Mouse (Mus musculus) neural tube, embryonic 14.5 days (tissue): ENCODE results near the gene Gm29735. TPM values are rescaled to one million over a fixed set of nuclear protein-coding genes. Genes with fewer than 3 reads are reported as not detected.
"Not testable (repeated sequence)": the region's sequence is repeated elsewhere in the genome, so short reads cannot be mapped to it uniquely, and the experiment has no call there.

Source experiments
- ATAC-seq: fragments of 200-750 bp; cut with Nextera tagmentation; 2 replicates; pipeline ENCODE4 v1.8.0; 2017; ENCODE audit warnings: low read depth, mild to moderate bottlenecking, moderate TSS enrichment, moderate library complexity
- H3K27ac ChIP-seq: fragments of 300-500 bp; sonication (generic); 2 replicates; pipeline ENCODE4 v1.5.1; 2014; ENCODE audit warnings: low read depth, mild to moderate bottlenecking, control low read depth, low read length, moderate library complexity, mixed read lengths
- H3K27me3 ChIP-seq: fragments of 300-500 bp; sonication (generic); 2 replicates; pipeline ENCODE4 v1.6.1; 2014; ENCODE audit warnings: low read length; ENCODE audit not compliant: control insufficient read depth, insufficient read depth
- H3K36me3 ChIP-seq: fragments of 300-500 bp; sonication (generic); 2 replicates; pipeline ENCODE4 v1.6.1; 2014; ENCODE audit warnings: low read length, mixed read lengths; ENCODE audit not compliant: control insufficient read depth, insufficient read depth
- H3K4me1 ChIP-seq: fragments of 300-500 bp; sonication (generic); 2 replicates; pipeline ENCODE4 v1.6.1; 2014; ENCODE audit warnings: low read length; ENCODE audit not compliant: control insufficient read depth, insufficient read depth
- H3K4me2 ChIP-seq: fragments of 300-500 bp; sonication (generic); 2 replicates; pipeline ENCODE4 v1.6.1; 2014; ENCODE audit warnings: mild to moderate bottlenecking, low read depth, low read length, control low read depth
- H3K4me3 ChIP-seq: fragments of 300-500 bp; sonication (generic); 2 replicates; pipeline ENCODE4 v1.5.1; 2014; ENCODE audit warnings: low read depth, low read length, control low read depth, mixed read lengths
- H3K9ac ChIP-seq: fragments of 300-500 bp; sonication (generic); replicated peaks from 2 replicates; pipeline ENCODE4 v1.6.1; 2014; ENCODE audit warnings: low read depth, mild to moderate bottlenecking, control low read depth, low read length, mixed read lengths
- H3K9me3 ChIP-seq: fragments of 300-500 bp; sonication (generic); 2 replicates; pipeline ENCODE4 v1.6.1; 2016; ENCODE audit warnings: low read length; ENCODE audit not compliant: control insufficient read depth
- WGBS: fragments of 180-500 bp; shearing (Covaris S2); extraction: QIAGEN DNeasy Blood & Tissue Kit; methylation state at CpG from one replicate; pipeline ENCODE4 v1.1.7; 2014; 5-methylcytosine and 5-hydroxymethylcytosine counted together
- polyA plus RNA-seq: library from polyadenylated mRNA; unstranded; fragments of >200 nt; fragmentation: Nextera tagmentation; extraction: Ambion mirVana; gene quantifications from 2 replicates; pipeline ENCODE4 v1.2.1, GENCODE M21; 2014

Gm29735 gene
- polyA plus RNA-seq, 1 experiment from 2014 or later = not detected

DNA sequence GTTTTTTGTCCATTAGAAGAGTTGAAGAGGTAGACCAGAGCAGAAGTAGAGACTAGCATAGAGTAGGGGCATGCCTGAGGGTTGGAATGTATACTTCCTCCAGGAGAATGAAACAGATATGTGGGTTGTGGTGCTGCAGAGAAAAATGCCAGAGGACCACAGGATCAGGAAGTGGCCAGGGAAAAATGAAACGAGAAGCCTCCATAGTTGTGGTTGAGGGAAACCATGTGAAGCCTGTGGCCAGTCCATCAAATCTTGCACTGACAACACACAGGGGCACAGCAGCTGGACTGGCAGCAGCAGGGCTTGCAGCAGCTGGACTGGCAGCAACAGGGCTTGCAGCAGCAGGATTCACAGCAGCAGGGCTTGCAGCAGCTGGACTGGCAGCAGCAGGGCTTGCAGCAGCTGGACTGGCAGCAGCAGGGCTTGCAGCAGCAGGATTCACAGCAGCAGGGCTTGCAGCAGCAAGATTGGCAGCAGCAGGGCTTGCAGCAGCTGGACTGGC lies 13.4 kb downstream of the Gm29735 start:
- H3K27me3 ChIP-seq, H3K9ac ChIP-seq, H3K27ac ChIP-seq, H3K9me3 ChIP-seq, H3K4me1 ChIP-seq, ATAC-seq, H3K4me2 ChIP-seq, H3K4me3 ChIP-seq, H3K36me3 ChIP-seq: not testable (repeated sequence)
- 74% methylated on average over 1 of the region's 1 CpGs for WGBS

DNA sequence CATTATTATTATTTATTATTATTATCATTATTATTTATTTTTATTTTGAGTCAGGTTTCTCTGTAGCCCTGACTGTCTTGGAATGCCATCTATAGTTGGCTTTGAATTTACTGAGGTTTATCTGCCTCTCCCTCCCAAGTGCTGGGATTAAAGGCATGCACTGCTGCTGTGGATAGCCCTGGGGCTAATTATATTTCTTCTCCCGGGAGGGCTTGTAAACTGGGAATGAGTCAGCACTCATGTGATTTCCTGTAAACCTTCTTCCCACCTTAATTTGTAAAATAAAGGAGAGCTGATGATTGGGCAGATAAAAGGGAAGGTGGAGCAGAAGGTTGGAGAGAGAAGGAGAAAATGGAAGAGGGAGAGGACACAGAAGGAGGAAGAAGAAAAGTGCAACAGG lies 16.2 kb downstream of the Gm29735 start:
- ATAC-seq = no peak
- H3K4me2 ChIP-seq = no peak overlapping the region
- no peaks in the 10 kb centered on the region for H3K9me3 ChIP-seq
- no peaks in the 10 kb centered on the region for H3K27me3 ChIP-seq
- no peak overlapping the region for H3K4me3 ChIP-seq
- 12% methylated on average over 1 of the region's 1 CpGs for WGBS
- H3K4me1 ChIP-seq = no peaks in the 10 kb centered on the region
- no peaks in the 10 kb centered on the region for H3K36me3 ChIP-seq
- no peak overlapping the region for H3K9ac ChIP-seq
- H3K27ac ChIP-seq = no peak overlapping the region

DNA sequence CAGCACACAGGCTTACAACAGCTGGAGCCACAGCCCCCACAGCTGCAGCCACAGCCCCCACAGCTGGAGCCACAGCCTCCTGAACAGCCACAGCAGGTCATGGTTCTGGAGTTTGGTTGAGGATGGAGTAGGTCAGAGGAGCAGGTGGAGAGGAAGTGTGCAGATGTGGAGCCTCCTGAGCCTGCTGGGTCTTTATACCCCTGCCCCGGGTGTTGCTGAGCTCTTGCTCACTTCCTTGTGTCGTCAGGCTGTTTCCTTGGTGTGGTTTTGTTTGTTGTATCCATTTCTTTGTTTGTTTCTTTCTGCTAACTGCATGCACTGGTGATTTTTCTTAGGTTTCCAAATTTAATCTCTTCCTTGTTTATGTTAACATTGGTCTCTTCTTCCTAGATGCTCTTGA lies 21.0 kb downstream of the Gm29735 start, which contains the start of gene Gm39115:
Gene Gm39115 (minus strand): TSS at position 101 of the 400 bp plus-strand sequence.
- H3K4me1 ChIP-seq, ATAC-seq, H3K27ac ChIP-seq, H3K4me3 ChIP-seq, H3K4me2 ChIP-seq, H3K27me3 ChIP-seq, H3K36me3 ChIP-seq, H3K9ac ChIP-seq, H3K9me3 ChIP-seq: not testable (repeated sequence)
- WGBS = 45% methylated on average over 2 of the region's 2 CpGs

DNA sequence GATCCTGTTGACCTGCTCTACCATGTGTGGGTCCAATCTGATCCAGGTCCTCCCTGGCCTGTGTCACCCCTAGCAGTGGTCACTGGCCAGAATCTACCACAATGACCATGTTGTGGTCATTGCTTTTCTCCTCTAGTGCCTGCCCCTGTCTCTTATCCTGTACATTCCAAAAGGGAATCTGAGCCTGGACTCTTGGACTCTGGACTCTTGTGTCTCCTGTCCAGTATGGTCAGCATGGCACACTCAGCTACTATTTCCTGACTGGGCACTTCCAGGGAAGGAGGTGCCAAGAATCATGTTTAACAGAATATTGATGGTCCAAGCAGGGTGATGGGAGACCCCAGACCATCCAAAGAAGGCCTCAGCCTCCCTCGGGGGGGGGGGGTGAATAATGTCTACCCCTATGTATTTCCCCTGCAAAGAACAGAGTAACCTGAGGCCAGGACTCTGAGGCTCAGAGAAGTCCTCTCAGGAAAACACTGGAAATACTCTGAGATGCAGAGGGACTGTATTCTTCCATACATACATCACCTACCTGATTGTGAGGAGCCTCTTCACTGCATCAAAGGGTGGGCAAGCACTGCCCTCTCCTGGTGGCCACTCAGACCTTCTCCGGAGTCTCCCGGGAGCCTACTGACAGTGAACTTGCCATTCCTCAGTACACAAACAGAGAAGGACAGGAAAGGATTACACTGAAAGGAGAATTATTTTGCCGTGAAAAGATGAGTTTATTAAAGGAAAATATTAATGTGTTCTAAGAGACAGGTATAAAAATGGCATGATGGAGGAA lies 22.5 kb downstream of the Gm29735 start:
- Histone ChIP-seq H3K4me3 (no peak overlapping the region), H3K27me3 (no peaks in the 10 kb centered on the region), H3K27ac (no peak overlapping the region), H3K36me3 (no peaks in the 10 kb centered on the region), H3K9ac (no peak overlapping the region), H3K4me1 (no peaks in the 10 kb centered on the region), H3K4me2 (no peak overlapping the region), H3K9me3 (no peaks in the 10 kb centered on the region)
- no peak for ATAC-seq
- WGBS = 63% methylated on average over 4 of the region's 4 CpGs

DNA sequence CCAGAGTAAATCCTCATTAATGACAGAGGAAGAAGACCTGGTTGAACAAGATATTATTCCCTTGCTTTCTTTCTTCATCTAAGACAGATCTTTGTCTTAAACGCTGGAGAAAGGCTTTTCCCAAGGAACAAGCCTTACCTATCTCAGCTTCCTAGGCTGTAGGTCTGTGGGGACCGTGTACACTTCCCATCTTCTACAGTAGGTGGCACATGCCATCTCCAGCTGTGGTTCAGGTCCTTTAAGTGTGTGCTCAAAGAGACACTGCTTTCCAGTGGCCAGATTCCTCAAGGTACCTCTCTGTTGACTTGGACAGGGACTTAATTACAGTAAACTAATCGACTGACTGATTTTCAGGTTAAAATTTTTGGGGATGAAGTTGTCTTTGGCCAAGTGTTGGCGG lies 28.1 kb downstream of the Gm29735 start:
- no peak overlapping the region for H3K9ac ChIP-seq
- H3K4me1 ChIP-seq = no peaks in the 10 kb centered on the region
- ATAC-seq = no peak
- H3K4me2 ChIP-seq = no peak overlapping the region
- no peaks in the 10 kb centered on the region for H3K27me3 ChIP-seq
- no peaks in the 10 kb centered on the region for H3K36me3 ChIP-seq
- no peak overlapping the region for H3K27ac ChIP-seq
- no peak overlapping the region for H3K4me3 ChIP-seq
- no peaks in the 10 kb centered on the region for H3K9me3 ChIP-seq
- 64% methylated on average over 4 of the region's 4 CpGs for WGBS

DNA sequence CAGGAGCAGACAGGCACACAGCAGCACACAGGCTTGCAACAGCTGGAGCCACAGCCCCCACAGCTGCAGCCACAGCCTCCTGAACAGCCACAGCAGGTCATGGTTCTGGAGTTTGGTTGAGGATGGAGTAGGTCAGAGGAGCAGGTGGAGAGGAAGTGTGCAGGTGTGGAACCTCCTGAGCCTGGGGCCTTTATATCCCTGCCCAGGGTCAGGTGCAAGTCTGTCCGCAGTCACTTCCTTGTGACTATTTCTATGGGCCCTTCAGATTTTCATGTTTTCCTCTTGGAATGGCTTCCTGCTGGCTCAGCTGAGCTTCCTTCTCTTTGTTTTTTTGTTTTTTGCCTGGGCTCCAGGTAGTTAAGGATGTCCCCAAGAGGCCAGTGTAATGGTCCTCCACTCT lies 36.3 kb downstream of the Gm29735 start, which contains the start of gene Gm45618:
Gene Gm45618 (minus strand): TSS at position 101 of the 400 bp plus-strand sequence.
- not testable (repeated sequence) for H3K4me1 ChIP-seq, H3K27me3 ChIP-seq, ATAC-seq, H3K9me3 ChIP-seq, H3K36me3 ChIP-seq, H3K4me2 ChIP-seq, H3K27ac ChIP-seq, H3K4me3 ChIP-seq, H3K9ac ChIP-seq
- WGBS = 88% methylated on average over 1 of the region's 1 CpGs

DNA sequence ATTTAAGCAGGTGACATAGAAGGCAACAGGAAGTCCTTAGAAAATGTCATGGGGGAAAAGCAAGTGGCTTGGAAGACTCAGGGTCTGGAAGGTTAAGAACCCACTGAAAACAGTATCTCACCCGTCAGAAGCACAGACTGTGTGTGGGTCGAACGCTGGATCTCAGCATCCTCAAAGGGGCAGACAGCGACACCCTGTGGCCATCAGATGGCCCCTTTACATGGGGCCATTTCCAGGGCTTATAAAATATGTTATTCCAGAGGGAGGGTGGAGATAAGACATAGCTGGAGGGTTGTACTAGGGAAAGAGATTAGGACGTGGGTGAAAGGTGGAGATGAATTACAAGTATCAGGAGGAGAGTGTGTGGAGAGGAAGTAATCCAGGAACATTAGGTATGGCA lies 37.3 kb downstream of the Gm29735 start:
- no peaks in the 10 kb centered on the region for H3K9me3 ChIP-seq
- ATAC-seq = no peak
- H3K4me1 ChIP-seq = no peaks in the 10 kb centered on the region
- no peaks in the 10 kb centered on the region for H3K36me3 ChIP-seq
- no peak overlapping the region for H3K9ac ChIP-seq
- no peaks in the 10 kb centered on the region for H3K27me3 ChIP-seq
- no peak overlapping the region for H3K27ac ChIP-seq
- no peak overlapping the region for H3K4me2 ChIP-seq
- no peak overlapping the region for H3K4me3 ChIP-seq
- 31% methylated on average over 5 of the region's 5 CpGs for WGBS

Other genes with a start within 250 kb of the Gm29735 start
- gene Tollip, start 238.6 kb downstream of the Gm29735 start, polyA plus RNA-seq = 69.2 and 80.0 TPM in 2 replicates
- 25.8 and 27.7 TPM in 2 replicates for gene Brsk2, start 207.4 kb downstream of the Gm29735 start, polyA plus RNA-seq
- 50.5 and 53.5 TPM in 2 replicates for gene Mob2, start 96.0 kb downstream of the Gm29735 start, polyA plus RNA-seq
- gene Dusp8, start 61.3 kb downstream of the Gm29735 start, polyA plus RNA-seq = 136 and 141 TPM in 2 replicates
- gene Gm45618, start 36.4 kb downstream of the Gm29735 start, polyA plus RNA-seq = not detected in 2 replicates
- not detected in 2 replicates for gene Gm39115, start 21.1 kb downstream of the Gm29735 start, polyA plus RNA-seq
- not detected in 2 replicates for gene Gm45337, start 12.5 kb downstream of the Gm29735 start, polyA plus RNA-seq
- gene Gm4553, start 8.6 kb upstream of the Gm29735 start, polyA plus RNA-seq = 0.40 TPM in 1 of 2 replicates, not detected in the other
- gene Krtap5-2, start 18.9 kb upstream of the Gm29735 start, polyA plus RNA-seq = not detected in 2 replicates
- not detected in 2 replicates for gene Gm10153, start 33.3 kb upstream of the Gm29735 start, polyA plus RNA-seq
- gene Krtap5-3, start 44.3 kb upstream of the Gm29735 start, polyA plus RNA-seq = not detected in 2 replicates
- gene Gm7579, start 54.7 kb upstream of the Gm29735 start, polyA plus RNA-seq = not detected in 2 replicates
- not detected in 2 replicates for gene Krtap5-5, start 72.9 kb upstream of the Gm29735 start, polyA plus RNA-seq
- not detected in 2 replicates for gene Gm40460, start 84.0 kb upstream of the Gm29735 start, polyA plus RNA-seq
- gene Gm2431, start 101.2 kb upstream of the Gm29735 start, polyA plus RNA-seq = not detected in 2 replicates
- not detected in 2 replicates for gene Gm4559, start 117.2 kb upstream of the Gm29735 start, polyA plus RNA-seq
- gene Krtap5-1, start 140.0 kb upstream of the Gm29735 start, polyA plus RNA-seq = not detected in 2 replicates
- gene Krtap5-4, start 146.4 kb upstream of the Gm29735 start, polyA plus RNA-seq = not detected in 2 replicates
- 6.0 and 11.2 TPM in 2 replicates for gene Ifitm10, start 216.6 kb upstream of the Gm29735 start, polyA plus RNA-seq
- 2.9 TPM in 1 of 2 replicates, not detected in the other for gene Gm49369, start 225.6 kb upstream of the Gm29735 start, polyA plus RNA-seq
- 250 and 288 TPM in 2 replicates for gene Ctsd, start 230.9 kb upstream of the Gm29735 start, polyA plus RNA-seq